Mouse (Mus musculus): ENCODE measurements around the gene Strbp. TPM values are rescaled to one million over a fixed set of nuclear protein-coding genes. Genes with fewer than 3 reads are reported as not detected.

The Strbp gene
- polyA plus RNA-seq, 1 experiment, result 133 TPM

DNA sequence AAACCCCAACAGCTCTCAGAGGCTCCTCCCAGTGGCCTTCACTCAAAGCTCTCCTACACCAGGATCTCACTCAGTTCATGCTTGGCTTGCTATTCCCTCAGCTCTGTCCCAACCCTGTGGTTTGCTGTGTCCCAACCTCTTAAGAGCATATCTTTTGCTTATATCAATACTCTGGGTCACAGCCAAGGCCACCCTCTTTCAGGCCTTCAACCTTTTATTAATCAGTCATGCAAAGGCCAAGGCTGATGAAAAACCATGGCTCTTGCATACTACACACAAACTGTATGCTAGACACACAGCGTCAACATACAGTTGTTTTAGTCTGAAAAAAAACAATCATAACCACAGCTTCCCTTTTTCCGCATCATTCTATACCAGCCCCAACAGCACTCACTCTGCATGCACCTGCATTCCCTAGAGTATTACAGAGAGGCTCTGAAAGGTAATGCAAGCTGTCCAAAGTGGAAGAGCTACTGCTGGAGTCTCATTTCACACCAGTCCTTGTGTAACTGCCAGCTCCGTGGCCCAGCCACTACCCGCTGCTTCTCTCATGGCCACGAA lies 27.7 kb upstream of the Strbp start:
- Histone ChIP-seq H3K27ac (ENCODE audit: insufficient read depth, low read length) (no peak overlapping the region), H3K9me3 (replicated peaks; ENCODE audit: control insufficient read depth, insufficient read depth, low read length, poor library complexity, severe bottlenecking) (no peaks in the 10 kb centered on the region), H3K27me3 (ENCODE audit: control insufficient read depth, insufficient read depth, low read length, poor library complexity, severe bottlenecking) (no peaks in the 10 kb centered on the region), H3K4me3 (ENCODE audit: low read depth, low read length) (no peak overlapping the region), H3K4me1 (ENCODE audit: control insufficient read depth, insufficient read depth, low read length) (no peaks in the 10 kb centered on the region), H3K36me3 (ENCODE audit: control insufficient read depth, insufficient read depth, low read length, poor library complexity, severe bottlenecking) (no peaks in the 10 kb centered on the region), H3K9ac (ENCODE audit: low read depth, poor library complexity, severe bottlenecking) (no peak overlapping the region)
- TF ChIP-seq POLR2A (IDR thresholded peaks at IDR 0.05; ENCODE audit: insufficient read depth, low read length) (no peak), CTCF (IDR thresholded peaks at IDR 0.05; ENCODE audit: low read depth, low read length) (no peak), EP300 (IDR thresholded peaks at IDR 0.05; ENCODE audit: insufficient read depth, low read depth, low read length) (no peak)

DNA sequence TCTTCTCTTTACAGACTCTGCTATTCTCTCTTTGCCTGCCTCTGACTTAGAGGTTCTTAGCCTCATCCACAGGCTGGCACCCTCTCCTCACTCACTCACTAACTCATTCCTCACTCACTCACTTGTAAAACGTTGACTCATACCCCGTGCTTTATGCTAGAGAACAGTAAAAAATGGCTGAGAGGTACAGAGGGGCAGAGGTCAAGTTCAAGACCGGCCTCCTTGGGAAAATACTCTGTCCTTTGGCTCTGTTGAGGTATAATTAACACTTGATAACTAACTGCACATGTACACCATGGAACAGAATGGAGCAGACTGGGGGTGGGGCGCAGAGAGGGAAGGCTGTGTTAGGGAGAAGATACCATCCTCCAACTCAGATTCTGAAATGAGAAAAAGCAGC lies 20.6 kb upstream of the Strbp start:
- Histone ChIP-seq H3K9ac (ENCODE audit: low read depth, poor library complexity, severe bottlenecking) (no peak overlapping the region), H3K27me3 (ENCODE audit: control insufficient read depth, insufficient read depth, low read length, poor library complexity, severe bottlenecking) (no peaks in the 10 kb centered on the region), H3K36me3 (ENCODE audit: control insufficient read depth, insufficient read depth, low read length, poor library complexity, severe bottlenecking) (no peaks in the 10 kb centered on the region), H3K4me1 (ENCODE audit: control insufficient read depth, insufficient read depth, low read length) (no peaks in the 10 kb centered on the region), H3K4me3 (ENCODE audit: low read depth, low read length) (no peak overlapping the region), H3K27ac (ENCODE audit: insufficient read depth, low read length) (no peak overlapping the region), H3K9me3 (replicated peaks; ENCODE audit: control insufficient read depth, insufficient read depth, low read length, poor library complexity, severe bottlenecking) (no peaks in the 10 kb centered on the region)
- no peak for TF ChIP-seq CTCF (IDR thresholded peaks at IDR 0.05; ENCODE audit: low read depth, low read length)
- TF ChIP-seq EP300 (IDR thresholded peaks at IDR 0.05; ENCODE audit: insufficient read depth, low read depth, low read length), result no peak
- no peak for TF ChIP-seq POLR2A (IDR thresholded peaks at IDR 0.05; ENCODE audit: insufficient read depth, low read length)

DNA sequence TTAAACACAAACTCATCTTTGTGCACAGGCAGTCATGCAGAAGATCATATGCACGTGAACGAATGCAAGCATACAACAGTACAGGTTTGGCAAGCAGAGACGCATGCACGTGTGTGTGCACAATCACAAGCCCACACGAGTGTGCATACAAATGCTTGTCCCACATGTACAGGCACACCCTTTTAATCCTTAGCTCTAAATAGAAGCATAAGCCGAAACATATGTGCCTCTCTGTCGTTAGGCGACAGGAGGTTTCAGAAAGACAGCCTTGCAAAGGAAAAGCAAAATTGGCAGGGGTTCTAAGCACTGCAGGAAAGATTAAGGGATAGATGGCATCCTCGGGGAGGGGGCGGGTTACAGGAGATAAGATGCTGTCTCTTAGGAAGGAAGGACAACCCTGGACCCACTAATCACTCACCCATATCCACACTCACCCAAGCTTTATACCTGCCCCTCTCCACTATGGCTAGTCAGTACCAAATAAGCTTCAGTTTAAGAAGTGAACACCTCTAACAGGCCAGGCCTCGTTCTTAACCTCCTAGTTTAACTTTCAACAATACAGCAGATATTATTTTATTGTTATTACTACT lies 19.9 kb upstream of the Strbp start:
- H3K27ac ChIP-seq (ENCODE audit: insufficient read depth, low read length), result no peak overlapping the region
- H3K4me3 ChIP-seq (ENCODE audit: low read depth, low read length), result no peak overlapping the region
- H3K27me3 ChIP-seq (ENCODE audit: control insufficient read depth, insufficient read depth, low read length, poor library complexity, severe bottlenecking), result no peaks in the 10 kb centered on the region
- H3K4me1 ChIP-seq (ENCODE audit: control insufficient read depth, insufficient read depth, low read length), result no peaks in the 10 kb centered on the region
- H3K9ac ChIP-seq (ENCODE audit: low read depth, poor library complexity, severe bottlenecking), result no peak overlapping the region
- no peaks in the 10 kb centered on the region for H3K36me3 ChIP-seq (ENCODE audit: control insufficient read depth, insufficient read depth, low read length, poor library complexity, severe bottlenecking)
- H3K9me3 ChIP-seq (replicated peaks; ENCODE audit: control insufficient read depth, insufficient read depth, low read length, poor library complexity, severe bottlenecking), result no peaks in the 10 kb centered on the region
- TF ChIP-seq EP300 (IDR thresholded peaks at IDR 0.05; ENCODE audit: insufficient read depth, low read depth, low read length) (no peak), CTCF (IDR thresholded peaks at IDR 0.05; ENCODE audit: low read depth, low read length) (no peak), POLR2A (IDR thresholded peaks at IDR 0.05; ENCODE audit: insufficient read depth, low read length) (no peak)

- Histone ChIP-seq H3K4me1 (ENCODE audit: control insufficient read depth, insufficient read depth, low read length) (no peaks in the 10 kb centered on the region), H3K36me3 (ENCODE audit: control insufficient read depth, insufficient read depth, low read length, poor library complexity, severe bottlenecking) (no peaks in the 10 kb centered on the region), H3K4me3 (ENCODE audit: low read depth, low read length) (no peak overlapping the region), H3K9ac (ENCODE audit: low read depth, poor library complexity, severe bottlenecking) (no peak overlapping the region), H3K27me3 (ENCODE audit: control insufficient read depth, insufficient read depth, low read length, poor library complexity, severe bottlenecking) (no peaks in the 10 kb centered on the region), H3K27ac (ENCODE audit: insufficient read depth, low read length) (no peak overlapping the region), H3K9me3 (replicated peaks; ENCODE audit: control insufficient read depth, insufficient read depth, low read length, poor library complexity, severe bottlenecking) (no peaks in the 10 kb centered on the region)
- TF ChIP-seq EP300 (IDR thresholded peaks at IDR 0.05; ENCODE audit: insufficient read depth, low read depth, low read length), result no peak
- TF ChIP-seq CTCF (IDR thresholded peaks at IDR 0.05; ENCODE audit: low read depth, low read length), result no peak
- no peak for TF ChIP-seq POLR2A (IDR thresholded peaks at IDR 0.05; ENCODE audit: insufficient read depth, low read length)
Observed at GRCm38 (mm10) chr2:37722674-37723465, 19.2 kb upstream of the Strbp start.

- no peaks in the 10 kb centered on the region for H3K9me3 ChIP-seq (replicated peaks; ENCODE audit: control insufficient read depth, insufficient read depth, low read length, poor library complexity, severe bottlenecking)
- no peak overlapping the region for H3K9ac ChIP-seq (ENCODE audit: low read depth, poor library complexity, severe bottlenecking)
- TF ChIP-seq EP300 (IDR thresholded peaks at IDR 0.05; ENCODE audit: insufficient read depth, low read depth, low read length), result no peak
- TF ChIP-seq POLR2A (IDR thresholded peaks at IDR 0.05; ENCODE audit: insufficient read depth, low read length), result no peak
- no peak for TF ChIP-seq CTCF (IDR thresholded peaks at IDR 0.05; ENCODE audit: low read depth, low read length)
Observed at GRCm38 (mm10) chr2:37716266-37716665, 12.6 kb upstream of the Strbp start.

GRCm38 (mm10) chr2:37715364-37715763 lies 11.7 kb upstream of the Strbp start:
- no peaks in the 10 kb centered on the region for H3K9me3 ChIP-seq (replicated peaks; ENCODE audit: control insufficient read depth, insufficient read depth, low read length, poor library complexity, severe bottlenecking)
- H3K4me1 ChIP-seq (ENCODE audit: control insufficient read depth, insufficient read depth, low read length), result no peaks in the 10 kb centered on the region
- no peaks in the 10 kb centered on the region for H3K36me3 ChIP-seq (ENCODE audit: control insufficient read depth, insufficient read depth, low read length, poor library complexity, severe bottlenecking)
- H3K27me3 ChIP-seq (ENCODE audit: control insufficient read depth, insufficient read depth, low read length, poor library complexity, severe bottlenecking), result no peaks in the 10 kb centered on the region
- H3K4me3 ChIP-seq (ENCODE audit: low read depth, low read length), result no peak overlapping the region
- TF ChIP-seq CTCF (IDR thresholded peaks at IDR 0.05; ENCODE audit: low read depth, low read length), result no peak
- TF ChIP-seq EP300 (IDR thresholded peaks at IDR 0.05; ENCODE audit: insufficient read depth, low read depth, low read length), result no peak
- TF ChIP-seq POLR2A (IDR thresholded peaks at IDR 0.05; ENCODE audit: insufficient read depth, low read length), result no peak
- H3K9ac ChIP-seq (ENCODE audit: low read depth, poor library complexity, severe bottlenecking), result no peak overlapping the region
- H3K27ac ChIP-seq (ENCODE audit: insufficient read depth, low read length), result no peak overlapping the region

More at GRCm38 (mm10) chr2:37716266-37716665, 12.6 kb upstream of the Strbp start:
- Histone ChIP-seq H3K27me3 (ENCODE audit: control insufficient read depth, insufficient read depth, low read length, poor library complexity, severe bottlenecking) (no peaks in the 10 kb centered on the region), H3K4me1 (ENCODE audit: control insufficient read depth, insufficient read depth, low read length) (no peaks in the 10 kb centered on the region), H3K27ac (ENCODE audit: insufficient read depth, low read length) (no peak overlapping the region), H3K36me3 (ENCODE audit: control insufficient read depth, insufficient read depth, low read length, poor library complexity, severe bottlenecking) (no peaks in the 10 kb centered on the region), H3K4me3 (ENCODE audit: low read depth, low read length) (no peak overlapping the region)
